Mouse (Mus musculus): Measurements from ENCODE around the gene Thop1.

DNA sequence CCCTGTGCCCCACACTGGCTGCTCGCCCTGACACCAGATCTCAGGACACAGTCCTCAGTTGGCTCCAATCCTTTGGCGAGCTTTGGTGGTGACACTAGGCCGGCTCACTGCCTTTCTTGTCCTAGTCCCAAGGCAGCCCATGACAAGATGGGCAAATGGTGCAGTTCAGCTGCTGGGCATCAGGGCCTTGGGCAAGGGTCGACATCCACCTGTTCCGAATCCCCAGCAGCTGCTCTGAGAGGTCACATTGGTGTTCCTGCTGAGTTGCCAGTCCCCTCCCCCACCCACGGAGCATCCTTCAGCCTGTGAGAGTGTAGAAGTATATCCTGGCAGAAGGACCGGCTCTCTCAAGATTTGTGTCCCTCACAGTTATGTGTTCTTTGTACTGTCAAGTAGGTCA lies 50.8 kb downstream of the Thop1 start:
- TF ChIP-seq CTCF (conservative IDR thresholded peaks at IDR 0.05; ENCODE audit: low read length) (no peak), POU5F1 (IDR thresholded peaks at IDR 0.05; ENCODE audit: borderline replicate concordance, low read length) (no peak)
